Mouse (Mus musculus) T-helper 2 cell (primary cell): ENCODE data around the gene Rnls.
"Not testable (repeated sequence)": the region's sequence is repeated elsewhere in the genome, so short reads cannot be mapped to it uniquely, and the experiment has no call there.

ENCODE experiments used
- in situ Hi-C: fragments of 300-600 bp; cut with MboI, MseI; formaldehyde crosslinking; loops from one replicate; pipeline ENCODE4 v1.15.1; 2025; ENCODE audit warnings: high pct_unique_total_duplicates

The Rnls gene

GRCm38 (mm10) chr19:33391651-33392382 is at the start of gene Rnls:
Gene Rnls (minus strand): TSS chr19:33392295.
- in situ Hi-C loops, result loop anchor here (25.0 kb wide), 1 partner anchor 845 kb away; no protein-coding TSS in a partner anchor

GRCm38 (mm10) chr19:33429457-33429856 is 37.4 kb upstream of the Rnls start:
- in situ Hi-C loops, result no loop called here

GRCm38 (mm10) chr19:33419368-33419767 is 27.3 kb upstream of the Rnls start:
- in situ Hi-C loops, result not testable (repeated sequence)

- in situ Hi-C loops, result loop anchor here (25.0 kb wide), 1 partner anchor 856 kb away; no protein-coding TSS in a partner anchor
These were observed 11.3 kb downstream of the Rnls start for GRCm38 (mm10) chr19:33380825-33381224.

- in situ Hi-C loops, result loop anchor here (25.0 kb wide), 1 partner anchor 857 kb away; no protein-coding TSS in a partner anchor
These were observed 11.7 kb downstream of the Rnls start for GRCm38 (mm10) chr19:33380386-33380785.

GRCm38 (mm10) chr19:33368808-33369207 is 23.3 kb downstream of the Rnls start:
- in situ Hi-C loops, result no loop called here

- in situ Hi-C loops, result no loop called here
These were observed 25.4 kb downstream of the Rnls start for GRCm38 (mm10) chr19:33366661-33367060.

- in situ Hi-C loops, result no loop called here
These were observed 35.1 kb downstream of the Rnls start for GRCm38 (mm10) chr19:33357019-33357418.

GRCm38 (mm10) chr19:33340119-33340518 is 52.0 kb downstream of the Rnls start:
- in situ Hi-C loops, result no loop called here

- in situ Hi-C loops, result no loop called here
These were observed 65.1 kb downstream of the Rnls start for GRCm38 (mm10) chr19:33326706-33327641.

GRCm38 (mm10) chr19:33318785-33319184 is 73.3 kb downstream of the Rnls start:
- in situ Hi-C loops, result no loop called here

- in situ Hi-C loops, result no loop called here
These were observed 75.0 kb downstream of the Rnls start for GRCm38 (mm10) chr19:33317130-33317529.

GRCm38 (mm10) chr19:33299726-33300292 is 92.3 kb downstream of the Rnls start:
- in situ Hi-C loops, result no loop called here

- in situ Hi-C loops, result no loop called here
These were observed 95.8 kb downstream of the Rnls start for GRCm38 (mm10) chr19:33296338-33296737.

- in situ Hi-C loops, result no loop called here
These were observed 109.1 kb downstream of the Rnls start for GRCm38 (mm10) chr19:33282985-33283384.

- in situ Hi-C loops, result no loop called here
These were observed 115.7 kb downstream of the Rnls start for GRCm38 (mm10) chr19:33276421-33276820.

- in situ Hi-C loops, result loop anchor here (5.0 kb wide), 1 partner anchor 74 kb away; no protein-coding TSS in a partner anchor
These were observed 118.4 kb downstream of the Rnls start for GRCm38 (mm10) chr19:33273676-33274075.

GRCm38 (mm10) chr19:33271571-33271970 is 120.5 kb downstream of the Rnls start:
- in situ Hi-C loops, result loop anchor here (5.0 kb wide), 1 partner anchor 76 kb away; no protein-coding TSS in a partner anchor

- in situ Hi-C loops, result loop anchor here (5.0 kb wide), 1 partner anchor 77 kb away; no protein-coding TSS in a partner anchor
These were observed 121.9 kb downstream of the Rnls start for GRCm38 (mm10) chr19:33270231-33270630.

- in situ Hi-C loops, result no loop called here
These were observed 124.1 kb downstream of the Rnls start for GRCm38 (mm10) chr19:33268044-33268443.

GRCm38 (mm10) chr19:33265245-33265644 is 126.8 kb downstream of the Rnls start:
- in situ Hi-C loops, result no loop called here
